Mouse (Mus musculus): ENCODE measurements around the gene Rassf10. TPM values are rescaled to one million over a fixed set of nuclear protein-coding genes. Genes with fewer than 3 reads are reported as not detected.
"Not testable (repeated sequence)": the region's sequence is repeated elsewhere in the genome, so short reads cannot be mapped to it uniquely, and the experiment has no call there.

The Rassf10 gene
- polyA plus RNA-seq, 1 experiment from 2014 or later, result 3.6 TPM

- not testable (repeated sequence) for H3K4me2 ChIP-seq; H3K27ac ChIP-seq (replicated peaks); H3K4me1 ChIP-seq (replicated peaks); H3K9ac ChIP-seq; H3K4me3 ChIP-seq; ATAC-seq (ENCODE audit: low FRiP score, low read depth); H3K27me3 ChIP-seq; H3K9me3 ChIP-seq; H3K36me3 ChIP-seq
- 97% methylated on average over 5 of the region's 5 CpGs for WGBS
These were observed 17.9 kb upstream of the Rassf10 start for GRCm38 (mm10) chr7:112935876-112936275.

GRCm38 (mm10) chr7:112937089-112937488, 16.7 kb upstream of the Rassf10 start:
- Histone ChIP-seq H3K9ac (no peak overlapping the region), H3K27ac (replicated peaks) (no peak overlapping the region), H3K27me3 (no peaks in the 10 kb centered on the region), H3K4me3 (no peak overlapping the region), H3K4me2 (no peak overlapping the region), H3K9me3 (no peaks in the 10 kb centered on the region), H3K36me3 (no peaks in the 10 kb centered on the region), H3K4me1 (replicated peaks) (no peaks in the 10 kb centered on the region)
- WGBS, result 94% methylated on average over 8 of the region's 8 CpGs
- ATAC-seq (ENCODE audit: low FRiP score, low read depth), result no peak

- Histone ChIP-seq H3K9ac (no peak overlapping the region), H3K4me2 (no peak overlapping the region), H3K27me3 (no peaks in the 10 kb centered on the region), H3K27ac (replicated peaks) (no peak overlapping the region), H3K36me3 (no peaks in the 10 kb centered on the region), H3K4me1 (replicated peaks) (no peaks in the 10 kb centered on the region), H3K9me3 (no peaks in the 10 kb centered on the region), H3K4me3 (no peak overlapping the region)
- ATAC-seq (ENCODE audit: low FRiP score, low read depth), result no peak
- 34% methylated on average over 5 of the region's 5 CpGs for WGBS
These were observed 14.8 kb upstream of the Rassf10 start for GRCm38 (mm10) chr7:112938959-112939358.

- H3K27ac ChIP-seq (replicated peaks), result no peak overlapping the region
- no peak for ATAC-seq (ENCODE audit: low FRiP score, low read depth)
These were observed 11.2 kb upstream of the Rassf10 start for GRCm38 (mm10) chr7:112942567-112942966.

GRCm38 (mm10) chr7:112943056-112943455, 10.7 kb upstream of the Rassf10 start:
- Histone ChIP-seq H3K4me2 (no peak overlapping the region), H3K4me3 (no peak overlapping the region), H3K36me3 (no peaks in the 10 kb centered on the region), H3K27ac (replicated peaks) (no peak overlapping the region), H3K4me1 (replicated peaks) (no peaks in the 10 kb centered on the region), H3K27me3 (no peaks in the 10 kb centered on the region), H3K9me3 (no peaks in the 10 kb centered on the region), H3K9ac (no peak overlapping the region)
- no peak for ATAC-seq (ENCODE audit: low FRiP score, low read depth)
- whole genome bisulfite sequencing, result 97% methylated on average over 1 of the region's 1 CpGs

More at GRCm38 (mm10) chr7:112942567-112942966, 11.2 kb upstream of the Rassf10 start:
- Histone ChIP-seq H3K4me3 (no peak overlapping the region), H3K36me3 (no peaks in the 10 kb centered on the region), H3K4me1 (replicated peaks) (no peaks in the 10 kb centered on the region), H3K27me3 (no peaks in the 10 kb centered on the region), H3K4me2 (no peak overlapping the region), H3K9ac (no peak overlapping the region), H3K9me3 (no peaks in the 10 kb centered on the region)
- 74% methylated on average over 5 of the region's 5 CpGs for whole genome bisulfite sequencing

- no peak overlapping the region for H3K4me3 ChIP-seq
- H3K27me3 ChIP-seq, result no peaks in the 10 kb centered on the region
- no peak overlapping the region for H3K27ac ChIP-seq (replicated peaks)
- H3K9me3 ChIP-seq, result no peaks in the 10 kb centered on the region
- H3K36me3 ChIP-seq, result no peaks in the 10 kb centered on the region
- no peaks in the 10 kb centered on the region for H3K4me1 ChIP-seq (replicated peaks)
- H3K9ac ChIP-seq, result no peak overlapping the region
- H3K4me2 ChIP-seq, result no peak overlapping the region
- WGBS, result 64% methylated on average over 6 of the region's 6 CpGs
- no peak for ATAC-seq (ENCODE audit: low FRiP score, low read depth)
These were observed 7.1 kb upstream of the Rassf10 start for GRCm38 (mm10) chr7:112946706-112947105.

- 1% methylated on average over 79 of the region's 82 CpGs for WGBS
- ATAC-seq (ENCODE audit: low FRiP score, low read depth), result 0 out of 2 replicates have a peak, but pooled peaks have one; percentile 13
- H3K36me3 ChIP-seq, result no peaks in the 10 kb centered on the region
- H3K9ac ChIP-seq, result peak overlapping the region; percentile 44
- peaks cover 21% of the 10 kb centered on the region for H3K4me1 ChIP-seq (replicated peaks)
- H3K4me2 ChIP-seq, result peak overlapping the region; percentile 77
- no peaks in the 10 kb centered on the region for H3K9me3 ChIP-seq
- no peak overlapping the region for H3K27ac ChIP-seq (replicated peaks)
- H3K27me3 ChIP-seq, result peaks cover 42% of the 10 kb centered on the region
- peak overlapping the region; percentile 43 for H3K4me3 ChIP-seq
These were observed 765 bp downstream of the Rassf10 start for GRCm38 (mm10) chr7:112954351-112955102.

GRCm38 (mm10) chr7:112955103-112955827, 1.5 kb downstream of the Rassf10 start:
- ATAC-seq (ENCODE audit: low FRiP score, low read depth), result peak; percentile 76
- H3K27me3 ChIP-seq, result peaks cover 42% of the 10 kb centered on the region
- 0 out of 2 replicates have a peak overlapping the region, but pooled peaks have one; percentile 14 for H3K27ac ChIP-seq (replicated peaks)

GRCm38 (mm10) chr7:112955955-112956354, 2.2 kb downstream of the Rassf10 start:
- peaks cover 42% of the 10 kb centered on the region for H3K27me3 ChIP-seq
- no peaks in the 10 kb centered on the region for H3K36me3 ChIP-seq
- peak overlapping the region; percentile 77 for H3K4me2 ChIP-seq
- no peak for ATAC-seq (ENCODE audit: low FRiP score, low read depth)
- H3K9ac ChIP-seq, result no peak overlapping the region
- WGBS, result 42% methylated on average over 3 of the region's 3 CpGs
- peaks cover 21% of the 10 kb centered on the region for H3K4me1 ChIP-seq (replicated peaks)
- peak overlapping the region; percentile 43 for H3K4me3 ChIP-seq
- H3K9me3 ChIP-seq, result no peaks in the 10 kb centered on the region
- H3K27ac ChIP-seq (replicated peaks), result no peak overlapping the region

More at GRCm38 (mm10) chr7:112955103-112955827, 1.5 kb downstream of the Rassf10 start:
- 2% methylated on average over 40 of the region's 40 CpGs for WGBS
- Histone ChIP-seq H3K4me1 (replicated peaks) (peaks cover 21% of the 10 kb centered on the region), H3K4me3 (peak overlapping the region; percentile 43), H3K36me3 (no peaks in the 10 kb centered on the region), H3K4me2 (peak overlapping the region; percentile 77), H3K9me3 (no peaks in the 10 kb centered on the region), H3K9ac (peak overlapping the region; percentile 44)

GRCm38 (mm10) chr7:112956961-112957360, 3.2 kb downstream of the Rassf10 start:
- H3K4me3 ChIP-seq, result peak overlapping the region; percentile 1; the same call in 1 of the 2 replicates

GRCm38 (mm10) chr7:112957630-112958029, 3.9 kb downstream of the Rassf10 start:
- Histone ChIP-seq H3K4me1 (replicated peaks) (peaks cover 21% of the 10 kb centered on the region), H3K4me3 (no peak overlapping the region), H3K9me3 (no peaks in the 10 kb centered on the region), H3K4me2 (peak overlapping the region; percentile 77), H3K9ac (no peak overlapping the region), H3K27ac (replicated peaks) (no peak overlapping the region), H3K36me3 (no peaks in the 10 kb centered on the region), H3K27me3 (peaks cover 42% of the 10 kb centered on the region)
- WGBS, result 32% methylated on average over 6 of the region's 6 CpGs
- no peak for ATAC-seq (ENCODE audit: low FRiP score, low read depth)

More at GRCm38 (mm10) chr7:112956961-112957360, 3.2 kb downstream of the Rassf10 start:
- Histone ChIP-seq H3K4me1 (replicated peaks) (peaks cover 21% of the 10 kb centered on the region), H3K27me3 (peaks cover 42% of the 10 kb centered on the region), H3K27ac (replicated peaks) (no peak overlapping the region), H3K4me2 (peak overlapping the region; percentile 77), H3K36me3 (no peaks in the 10 kb centered on the region), H3K9me3 (no peaks in the 10 kb centered on the region), H3K9ac (no peak overlapping the region)
- ATAC-seq (ENCODE audit: low FRiP score, low read depth), result no peak
- 63% methylated on average over 7 of the region's 7 CpGs for WGBS

GRCm38 (mm10) chr7:112966382-112966781, 12.6 kb downstream of the Rassf10 start:
- H3K27me3 ChIP-seq, result no peaks in the 10 kb centered on the region

More at GRCm38 (mm10) chr7:112966382-112966781, 12.6 kb downstream of the Rassf10 start:
- Histone ChIP-seq H3K4me3 (no peak overlapping the region), H3K27ac (replicated peaks) (no peak overlapping the region), H3K4me2 (no peak overlapping the region), H3K9me3 (no peaks in the 10 kb centered on the region), H3K4me1 (replicated peaks) (no peaks in the 10 kb centered on the region), H3K36me3 (no peaks in the 10 kb centered on the region), H3K9ac (no peak overlapping the region)
- 65% methylated on average over 6 of the region's 6 CpGs for WGBS
- ATAC-seq (ENCODE audit: low FRiP score, low read depth), result no peak

All from hindbrain, embryonic 15.5 days (tissue).